Mouse (Mus musculus): Measurements from ENCODE around the gene Mvb12b. TPM values are rescaled to one million over a fixed set of nuclear protein-coding genes. Genes with fewer than 3 reads are reported as not detected.

Gene Mvb12b
- polyA plus RNA-seq, 1 experiment from 2014 or later = 17.8 TPM

DNA sequence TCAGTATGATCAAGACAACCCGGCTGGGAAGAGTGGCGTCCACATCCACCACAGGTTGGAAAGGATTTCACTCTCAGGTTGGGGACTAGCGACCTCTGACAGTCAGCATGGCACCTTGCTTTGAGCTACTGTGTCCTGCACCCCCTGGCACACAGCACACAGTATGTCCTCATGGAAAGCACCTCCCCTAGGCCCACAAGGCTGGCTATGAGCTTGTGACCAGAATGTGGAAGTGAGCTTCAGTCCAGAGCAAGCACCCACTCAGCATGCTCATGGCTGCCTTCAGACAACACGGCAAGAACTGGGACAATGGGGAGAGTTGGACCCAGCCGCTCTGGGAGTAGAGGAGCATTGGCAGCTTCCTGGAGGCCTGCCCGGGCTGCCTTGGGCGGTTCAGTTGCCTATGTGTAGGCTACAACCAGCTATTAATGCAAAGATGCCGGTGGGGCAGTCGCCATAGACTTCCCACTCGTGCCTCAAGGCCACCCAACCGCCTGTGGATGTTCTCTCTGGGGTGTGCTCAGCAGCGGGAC, 84.6 kb downstream of the Mvb12b start:
- Histone ChIP-seq H3K27ac (no peak overlapping the region), H3K27me3 (replicated peaks) (no peaks in the 10 kb centered on the region), H3K9me3 (no peaks in the 10 kb centered on the region), H3K4me3 (replicated peaks) (no peak overlapping the region), H3K4me2 (no peak overlapping the region), H3K36me3 (peaks cover 3% of the 10 kb centered on the region; the same call in 1 of the 2 replicates), H3K4me1 (no peaks in the 10 kb centered on the region), H3K9ac (no peak overlapping the region)
- no peak for ATAC-seq (ENCODE audit: insufficient read depth, low FRiP score, low read depth)
- 83% methylated on average over 12 of the region's 12 CpGs for WGBS

DNA sequence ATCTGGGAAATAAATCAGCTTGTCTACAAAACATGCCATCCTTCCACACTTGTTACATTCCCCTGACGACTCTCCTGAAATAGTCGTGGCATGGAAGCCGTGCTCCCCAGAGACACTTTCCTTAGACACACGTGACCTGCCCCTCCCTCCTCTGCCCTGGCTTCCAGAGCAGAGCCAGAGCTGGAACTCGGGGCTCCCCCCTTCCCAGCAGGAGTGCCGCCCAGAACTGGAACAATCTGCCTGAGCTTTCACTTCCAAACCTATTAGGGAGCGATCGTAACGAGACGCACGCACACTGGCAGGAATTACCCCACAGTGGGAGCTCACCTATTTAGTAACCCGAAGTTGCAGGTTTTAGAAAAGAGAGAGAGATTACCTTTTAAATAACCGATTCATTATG, 86.0 kb downstream of the Mvb12b start:
- WGBS = 74% methylated on average over 13 of the region's 13 CpGs
- Histone ChIP-seq H3K9me3 (no peaks in the 10 kb centered on the region), H3K4me1 (no peaks in the 10 kb centered on the region), H3K36me3 (peaks cover 3% of the 10 kb centered on the region; the same call in 1 of the 2 replicates), H3K27me3 (replicated peaks) (no peaks in the 10 kb centered on the region), H3K27ac (no peak overlapping the region), H3K4me2 (no peak overlapping the region), H3K9ac (no peak overlapping the region), H3K4me3 (replicated peaks) (no peak overlapping the region)
- no peak for ATAC-seq (ENCODE audit: insufficient read depth, low FRiP score, low read depth)

DNA sequence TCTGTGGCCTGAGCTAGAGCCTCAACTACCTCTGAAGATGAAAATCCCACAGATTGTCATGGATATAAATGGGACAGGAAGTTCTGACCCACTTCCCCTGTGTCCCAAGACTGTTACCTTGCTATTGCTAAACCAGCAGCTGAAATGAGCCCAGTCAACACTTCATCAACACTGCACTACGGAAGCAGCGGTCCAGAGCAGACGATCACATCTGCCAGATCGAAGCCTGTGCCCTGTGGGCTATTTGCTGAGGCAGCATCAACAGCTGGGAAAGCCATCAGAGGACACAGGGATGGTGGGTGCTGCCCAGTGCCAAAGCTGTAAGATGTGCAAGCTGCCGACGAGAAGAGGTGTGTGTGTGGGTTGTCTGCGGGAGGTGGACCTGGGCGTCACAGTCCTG, 86.4 kb downstream of the Mvb12b start:
- H3K4me2 ChIP-seq = no peak overlapping the region
- no peak overlapping the region for H3K27ac ChIP-seq
- no peaks in the 10 kb centered on the region for H3K9me3 ChIP-seq
- no peaks in the 10 kb centered on the region for H3K4me1 ChIP-seq
- no peaks in the 10 kb centered on the region for H3K27me3 ChIP-seq (replicated peaks)
- no peak overlapping the region for H3K9ac ChIP-seq
- H3K4me3 ChIP-seq (replicated peaks) = no peak overlapping the region
- ATAC-seq (ENCODE audit: insufficient read depth, low FRiP score, low read depth) = no peak
- H3K36me3 ChIP-seq = peaks cover 3% of the 10 kb centered on the region; the same call in 1 of the 2 replicates
- 85% methylated on average over 8 of the region's 8 CpGs for WGBS

DNA sequence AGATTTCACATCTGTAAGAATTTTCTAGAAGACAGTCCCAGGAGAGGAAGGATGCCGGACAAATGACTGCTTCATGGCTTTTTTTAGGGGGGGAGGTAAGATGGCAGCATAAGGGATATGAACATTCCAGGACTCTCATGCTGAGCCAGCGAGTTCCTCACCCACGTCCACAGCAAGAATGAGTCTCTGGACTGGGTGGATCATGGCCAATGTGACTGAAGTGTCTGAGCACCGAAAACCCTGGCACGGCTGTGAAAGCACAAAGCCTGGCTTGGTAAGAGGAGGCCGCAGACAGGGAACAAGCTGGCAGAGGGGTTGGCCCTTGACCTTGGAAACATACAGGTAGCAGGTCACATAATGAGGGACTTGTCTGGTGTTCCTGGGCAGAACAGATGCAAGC, 87.5 kb downstream of the Mvb12b start:
- Histone ChIP-seq H3K9ac (no peak overlapping the region), H3K36me3 (no peaks in the 10 kb centered on the region; the same call in 1 of the 2 replicates), H3K4me3 (replicated peaks) (no peak overlapping the region), H3K27me3 (replicated peaks) (no peaks in the 10 kb centered on the region), H3K4me2 (no peak overlapping the region), H3K9me3 (no peaks in the 10 kb centered on the region), H3K27ac (no peak overlapping the region), H3K4me1 (no peaks in the 10 kb centered on the region)
- WGBS = 84% methylated on average over 6 of the region's 6 CpGs
- ATAC-seq (ENCODE audit: insufficient read depth, low FRiP score, low read depth) = no peak

DNA sequence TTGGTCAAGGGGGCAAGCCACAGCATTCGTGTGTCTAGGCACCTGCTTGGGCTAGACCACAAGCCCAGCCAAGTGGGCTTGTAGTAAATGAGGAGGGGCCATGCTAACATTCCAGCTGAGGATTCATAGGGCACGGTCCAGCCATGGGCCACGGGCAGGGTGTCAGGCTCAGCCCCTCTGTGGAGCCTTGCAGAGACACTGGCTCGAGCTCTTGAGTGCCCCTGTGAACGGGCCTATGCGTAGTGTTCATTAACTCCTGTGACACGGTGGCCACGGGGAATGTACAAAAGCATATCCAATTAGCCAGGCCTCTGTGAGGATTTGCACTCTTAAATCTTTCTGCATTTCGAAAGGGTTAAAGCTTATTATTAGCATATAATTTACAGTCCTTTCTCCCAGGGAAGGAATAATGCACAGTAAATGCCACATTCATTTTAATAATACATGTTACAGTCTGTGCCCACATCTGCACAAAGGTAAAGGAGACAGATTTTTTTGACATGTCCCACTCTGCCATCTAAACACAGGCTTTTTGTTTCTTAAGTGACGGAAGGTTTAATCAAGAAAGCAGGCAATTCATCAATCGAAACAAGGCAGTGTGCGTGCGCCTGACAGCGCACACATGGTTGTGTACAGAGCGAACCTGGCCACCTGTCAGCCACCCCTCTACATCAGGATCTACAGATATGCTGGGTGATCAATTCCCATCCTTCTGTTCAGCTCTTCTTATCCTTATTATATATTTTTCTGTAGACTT, 91.9 kb downstream of the Mvb12b start:
- no peaks in the 10 kb centered on the region for H3K36me3 ChIP-seq
- H3K27me3 ChIP-seq (replicated peaks) = no peaks in the 10 kb centered on the region
- no peak overlapping the region for H3K9ac ChIP-seq
- no peak overlapping the region for H3K4me3 ChIP-seq (replicated peaks)
- no peaks in the 10 kb centered on the region for H3K9me3 ChIP-seq
- no peaks in the 10 kb centered on the region for H3K4me1 ChIP-seq
- ATAC-seq (ENCODE audit: insufficient read depth, low FRiP score, low read depth) = no peak
- H3K4me2 ChIP-seq = no peak overlapping the region
- WGBS = 82% methylated on average over 15 of the region's 15 CpGs
- H3K27ac ChIP-seq = no peak overlapping the region

DNA sequence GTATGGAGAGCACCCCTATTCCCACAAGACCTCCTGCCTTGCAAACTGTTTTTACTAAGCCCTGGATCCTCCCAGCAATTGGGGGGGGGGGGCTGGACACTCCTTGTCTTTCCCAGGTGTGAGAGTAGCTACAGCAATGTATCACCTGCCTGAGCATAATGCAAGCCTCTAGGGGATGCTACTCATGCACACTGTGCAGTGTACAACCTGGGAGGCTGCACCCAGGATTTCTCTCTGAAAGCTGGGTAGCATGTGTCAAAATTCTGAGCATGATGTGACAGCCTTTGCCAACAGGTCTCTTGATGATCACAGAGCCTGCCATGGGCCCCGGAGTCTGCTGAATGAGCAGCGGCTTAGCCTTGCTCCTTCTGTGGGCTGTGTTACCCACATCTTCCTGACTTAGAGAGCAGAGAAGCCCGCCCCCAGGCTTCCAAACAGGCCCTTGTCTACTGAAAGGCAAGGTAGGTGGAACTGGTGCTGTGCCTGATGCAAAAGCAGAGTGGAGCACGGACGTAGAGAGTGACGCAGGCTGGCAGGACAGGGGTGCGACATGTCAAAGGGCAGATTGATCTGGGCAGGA, 92.7 kb downstream of the Mvb12b start:
- no peaks in the 10 kb centered on the region for H3K36me3 ChIP-seq
- ATAC-seq (ENCODE audit: insufficient read depth, low FRiP score, low read depth) = no peak
- WGBS = 92% methylated on average over 7 of the region's 7 CpGs

DNA sequence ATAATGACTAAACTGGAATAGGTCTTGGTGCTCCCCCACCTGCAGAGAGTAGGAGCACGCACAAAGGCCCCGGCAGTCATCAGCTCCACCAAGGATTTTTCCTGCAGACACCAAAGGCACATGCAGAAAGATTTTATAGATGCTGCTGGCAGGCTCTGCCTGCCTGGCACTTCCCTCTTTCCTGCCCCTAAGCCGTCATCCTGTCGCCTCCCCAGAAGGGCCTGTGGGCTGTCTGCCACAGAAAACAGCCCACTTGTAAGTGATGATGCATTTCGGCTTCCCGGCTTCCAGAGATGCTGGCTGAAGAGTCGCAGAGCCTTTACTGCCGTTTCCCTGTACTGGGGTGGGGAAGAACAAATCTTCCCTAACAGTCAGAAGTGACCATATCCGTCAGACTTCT, 93.3 kb downstream of the Mvb12b start:
- WGBS = 61% methylated on average over 9 of the region's 9 CpGs
- Histone ChIP-seq H3K4me2 (no peak overlapping the region), H3K4me1 (no peaks in the 10 kb centered on the region), H3K27ac (no peak overlapping the region), H3K9me3 (no peaks in the 10 kb centered on the region), H3K4me3 (replicated peaks) (no peak overlapping the region), H3K27me3 (replicated peaks) (no peaks in the 10 kb centered on the region), H3K9ac (no peak overlapping the region), H3K36me3 (no peaks in the 10 kb centered on the region)
- ATAC-seq (ENCODE audit: insufficient read depth, low FRiP score, low read depth) = no peak

More for the DNA sequence above, 92.7 kb downstream of the Mvb12b start:
- Histone ChIP-seq H3K27ac (no peak overlapping the region), H3K9ac (no peak overlapping the region), H3K4me2 (no peak overlapping the region), H3K4me3 (replicated peaks) (no peak overlapping the region), H3K27me3 (replicated peaks) (no peaks in the 10 kb centered on the region), H3K9me3 (no peaks in the 10 kb centered on the region), H3K4me1 (no peaks in the 10 kb centered on the region)

DNA sequence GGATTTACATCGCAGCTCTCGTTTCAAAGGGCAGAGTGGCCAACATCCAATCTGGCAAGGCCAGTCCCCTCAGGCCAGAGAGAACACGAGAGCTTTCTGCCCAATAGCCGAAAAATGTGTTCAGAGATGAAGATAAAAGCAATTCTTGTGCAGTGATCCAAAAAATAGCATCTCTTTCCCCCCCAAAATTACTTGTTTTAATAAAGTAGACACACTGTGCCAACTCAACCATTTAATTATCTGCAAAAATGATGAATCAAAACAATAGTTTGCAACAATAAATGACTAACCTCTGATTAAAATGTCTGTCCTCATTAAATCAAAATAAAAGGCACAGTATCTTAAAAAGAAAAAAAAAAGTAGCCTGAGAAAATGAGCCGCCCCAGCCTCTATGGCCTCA, 97.4 kb downstream of the Mvb12b start:
- ATAC-seq (ENCODE audit: insufficient read depth, low FRiP score, low read depth) = no peak
- Histone ChIP-seq H3K36me3 (no peaks in the 10 kb centered on the region), H3K4me3 (replicated peaks) (no peak overlapping the region), H3K9ac (no peak overlapping the region), H3K4me1 (no peaks in the 10 kb centered on the region), H3K4me2 (no peak overlapping the region), H3K9me3 (no peaks in the 10 kb centered on the region), H3K27me3 (replicated peaks) (no peaks in the 10 kb centered on the region), H3K27ac (no peak overlapping the region)
- 80% methylated on average over 5 of the region's 5 CpGs for WGBS

DNA sequence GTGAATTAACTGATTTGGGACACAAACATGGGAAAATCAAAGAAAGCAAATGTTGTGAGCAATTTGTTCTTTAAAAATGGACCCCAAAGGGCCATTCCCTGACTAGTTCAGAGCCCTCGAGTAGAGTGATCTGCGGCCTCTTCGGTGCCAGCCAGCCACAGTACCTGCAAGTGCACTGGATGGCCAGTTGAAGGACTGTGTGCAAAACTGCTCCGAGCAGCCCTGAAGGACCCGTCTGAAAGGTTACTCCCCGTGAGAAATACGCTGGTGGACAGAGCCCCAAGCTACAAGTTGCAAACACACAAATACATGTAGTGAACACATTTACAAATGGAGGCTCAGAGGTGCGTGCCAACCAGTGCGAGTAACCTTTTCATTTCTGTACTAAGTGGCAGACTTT, 98.0 kb downstream of the Mvb12b start:
- Histone ChIP-seq H3K9ac (no peak overlapping the region), H3K9me3 (no peaks in the 10 kb centered on the region), H3K27ac (no peak overlapping the region), H3K4me1 (no peaks in the 10 kb centered on the region), H3K4me2 (no peak overlapping the region), H3K4me3 (replicated peaks) (no peak overlapping the region), H3K36me3 (no peaks in the 10 kb centered on the region), H3K27me3 (replicated peaks) (no peaks in the 10 kb centered on the region)
- ATAC-seq (ENCODE audit: insufficient read depth, low FRiP score, low read depth) = no peak
- WGBS = 74% methylated on average over 9 of the region's 9 CpGs

DNA sequence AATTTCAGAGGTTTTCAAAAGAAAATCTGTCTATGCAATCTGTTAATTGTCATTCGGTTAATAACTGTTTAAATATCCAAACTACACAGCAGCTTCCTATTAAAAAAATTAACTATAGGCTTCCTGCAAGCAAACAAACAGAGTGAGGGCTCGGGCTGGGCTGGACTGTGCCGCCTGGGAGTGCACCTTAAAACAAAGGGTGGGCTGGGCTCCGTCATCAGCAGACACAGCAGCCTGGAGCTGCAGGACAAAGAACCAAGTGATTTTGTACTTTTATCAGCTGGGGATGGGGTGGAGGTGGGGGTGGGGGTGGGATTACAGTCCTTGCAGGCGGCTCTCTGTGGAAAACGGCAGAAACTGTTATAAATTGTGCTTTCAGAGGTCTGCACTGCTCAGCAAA, 98.5 kb downstream of the Mvb12b start:
- no peak for ATAC-seq (ENCODE audit: insufficient read depth, low FRiP score, low read depth)
- 44% methylated on average over 6 of the region's 6 CpGs for WGBS

DNA sequence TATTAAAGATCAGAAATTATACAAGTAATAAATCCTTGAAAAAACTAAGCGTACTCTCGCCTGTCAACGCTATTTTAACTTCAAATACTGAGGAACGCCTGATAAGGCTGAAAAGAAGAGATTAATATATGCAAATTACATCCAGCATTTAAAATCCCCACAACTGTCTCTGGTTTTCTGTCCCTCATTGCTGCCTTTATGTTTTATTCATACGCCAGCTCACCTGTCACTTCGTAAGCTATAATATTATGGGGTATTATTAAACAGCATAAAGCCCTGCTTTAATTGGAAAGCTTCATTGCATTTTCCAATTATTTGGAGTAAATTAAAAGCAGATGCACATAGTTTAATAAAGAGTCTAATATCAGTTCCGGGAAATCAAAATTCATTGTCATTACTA, 98.9 kb downstream of the Mvb12b start:
- no peak overlapping the region for H3K4me2 ChIP-seq
- H3K4me3 ChIP-seq (replicated peaks) = no peak overlapping the region
- H3K36me3 ChIP-seq = no peaks in the 10 kb centered on the region
- H3K27ac ChIP-seq = no peak overlapping the region
- H3K9me3 ChIP-seq = no peaks in the 10 kb centered on the region
- ATAC-seq (ENCODE audit: insufficient read depth, low FRiP score, low read depth) = no peak
- no peaks in the 10 kb centered on the region for H3K27me3 ChIP-seq (replicated peaks)
- no peaks in the 10 kb centered on the region for H3K4me1 ChIP-seq
- H3K9ac ChIP-seq = no peak overlapping the region
- WGBS = 82% methylated on average over 7 of the region's 7 CpGs

More for the DNA sequence above, 98.5 kb downstream of the Mvb12b start:
- no peaks in the 10 kb centered on the region for H3K36me3 ChIP-seq
- H3K4me3 ChIP-seq (replicated peaks) = no peak overlapping the region
- H3K4me1 ChIP-seq = no peaks in the 10 kb centered on the region
- H3K9me3 ChIP-seq = no peaks in the 10 kb centered on the region
- no peak overlapping the region for H3K9ac ChIP-seq
- no peak overlapping the region for H3K4me2 ChIP-seq
- no peaks in the 10 kb centered on the region for H3K27me3 ChIP-seq (replicated peaks)
- no peak overlapping the region for H3K27ac ChIP-seq

DNA sequence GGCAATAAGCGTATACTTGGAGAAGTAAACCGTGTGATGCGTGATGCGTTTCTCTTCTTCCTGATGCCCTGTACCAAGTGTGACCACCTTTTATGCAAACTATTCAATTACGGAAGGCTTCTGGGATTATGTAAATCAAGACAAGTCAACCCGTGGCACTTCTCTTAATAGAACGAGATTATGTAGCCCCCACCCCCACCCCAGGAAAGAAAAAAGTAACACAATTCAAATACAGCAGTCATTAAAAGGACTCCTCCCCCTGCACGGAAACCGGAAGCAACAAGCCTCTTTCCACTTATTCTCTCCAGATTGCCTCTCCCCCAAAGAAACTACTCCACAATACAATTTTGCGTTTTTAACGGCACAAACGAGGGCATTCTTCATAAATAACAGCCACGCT, 99.6 kb downstream of the Mvb12b start:
- Histone ChIP-seq H3K36me3 (no peaks in the 10 kb centered on the region), H3K4me3 (replicated peaks) (no peak overlapping the region), H3K27ac (no peak overlapping the region), H3K27me3 (replicated peaks) (no peaks in the 10 kb centered on the region), H3K4me2 (no peak overlapping the region), H3K4me1 (no peaks in the 10 kb centered on the region), H3K9me3 (no peaks in the 10 kb centered on the region), H3K9ac (no peak overlapping the region)
- ATAC-seq (ENCODE audit: insufficient read depth, low FRiP score, low read depth) = no peak
- 80% methylated on average over 13 of the region's 13 CpGs for WGBS

Measured in stomach, embryonic 15.5 days (tissue).